Comparison of ENCODE assay signal across 9 mouse cellular contexts in the genomic region with DNA sequence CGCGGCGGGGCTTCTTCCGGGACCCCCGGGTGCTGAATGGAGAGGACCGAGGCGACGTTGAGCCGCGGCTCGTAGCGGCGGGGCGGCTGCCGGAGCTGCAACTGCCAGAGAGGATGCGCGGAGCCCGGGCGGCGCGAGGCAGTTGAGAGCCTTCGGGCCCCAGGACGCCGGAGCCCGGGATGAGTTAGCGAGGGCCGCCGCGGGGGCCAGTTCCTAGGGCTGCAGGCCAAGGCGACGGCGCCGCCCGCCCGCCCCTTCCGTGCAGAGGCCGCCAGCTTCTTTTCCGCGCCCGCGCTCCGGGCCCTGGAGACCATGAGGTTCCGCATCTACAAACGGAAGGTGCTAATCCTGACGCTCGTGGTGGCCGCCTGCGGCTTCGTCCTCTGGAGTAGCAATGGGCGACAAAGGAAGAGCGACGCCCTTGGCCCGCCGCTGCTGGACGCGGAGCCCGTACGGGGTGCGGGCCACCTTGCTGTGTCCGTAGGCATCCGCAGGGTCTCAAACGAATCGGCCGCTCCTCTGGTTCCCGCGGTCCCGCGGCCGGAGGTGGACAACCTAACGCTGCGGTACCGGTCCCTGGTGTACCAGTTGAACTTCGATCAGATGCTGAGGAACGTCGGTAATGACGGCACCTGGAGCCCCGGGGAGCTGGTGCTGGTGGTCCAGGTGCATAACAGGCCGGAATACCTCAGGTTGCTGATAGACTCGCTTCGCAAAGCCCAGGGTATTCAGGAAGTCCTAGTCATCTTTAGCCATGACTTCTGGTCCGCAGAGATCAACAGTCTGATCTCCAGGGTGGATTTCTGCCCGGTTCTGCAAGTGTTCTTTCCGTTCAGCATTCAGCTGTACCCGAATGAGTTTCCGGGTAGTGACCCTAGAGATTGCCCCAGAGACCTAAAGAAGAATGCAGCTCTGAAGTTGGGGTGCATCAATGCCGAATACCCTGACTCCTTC. TPM values are rescaled to one million over a fixed set of nuclear protein-coding genes. Genes with fewer than 3 reads are reported as not detected.
DNase-seq lines count a peak whose midpoint lies in the region; ATAC-seq lines count a peak whose summit lies in the region.
"Had no signal": no experiment of that assay in that cellular context is flagged by ENCODE, and none has a peak within 500 bp of the region (broad histone marks: within the 10 kb centered on the region; RNA-seq: fewer than 3 reads in every experiment).

No protein-coding gene starts in this region.

- peak overlapping the region; percentile 92 for H3K9ac ChIP-seq in hindbrain, embryonic 15.5 days
- H3K9ac ChIP-seq in limb, embryonic 13.5 days = peak overlapping the region; percentile 94

- H3K9me3 ChIP-seq in hindbrain, embryonic 15.5 days = no peaks in the 10 kb centered on the region
- H3K9me3 ChIP-seq in limb, embryonic 13.5 days = no peaks in the 10 kb centered on the region
- no peaks in the 10 kb centered on the region for H3K9me3 ChIP-seq in midbrain, embryonic 10.5 days (replicated peaks)

- 1% methylated on average over 81 of the region's 86 CpGs for WGBS in hindbrain, embryonic 15.5 days
- 2% methylated on average over 85 of the region's 86 CpGs for WGBS in limb, embryonic 13.5 days
- 3% methylated on average over 86 of the region's 86 CpGs for WGBS in midbrain, embryonic 10.5 days

- ATAC-seq in hindbrain, embryonic 15.5 days (ENCODE audit: low FRiP score, low read depth) = peak; percentile 59
- peak; percentile 49 for ATAC-seq in limb, embryonic 13.5 days (ENCODE audit: low FRiP score, low read depth)

- peaks cover 18% of the 10 kb centered on the region for H3K36me3 ChIP-seq in hindbrain, embryonic 15.5 days
- peaks cover 39% of the 10 kb centered on the region for H3K36me3 ChIP-seq in limb, embryonic 13.5 days
- H3K36me3 ChIP-seq in midbrain, embryonic 10.5 days = peaks cover 45% of the 10 kb centered on the region

- H3K4me3 ChIP-seq in brown adipose tissue, adult 24 weeks (ENCODE audit: insufficient read depth, low read depth, low read length) = peak overlapping the region; percentile 74
- peak overlapping the region; percentile 75 for H3K4me3 ChIP-seq in hindbrain, embryonic 15.5 days
- peak overlapping the region; percentile 87 for H3K4me3 ChIP-seq in limb, embryonic 13.5 days
- peak overlapping the region; percentile 87 for H3K4me3 ChIP-seq in midbrain, embryonic 10.5 days

- peaks cover 7% of the 10 kb centered on the region; the same call in 1 of the 2 replicates for H3K4me1 ChIP-seq in brown adipose tissue, adult 24 weeks (ENCODE audit: control insufficient read depth, insufficient read depth, insufficient read length, low read length)
- peaks cover 29% of the 10 kb centered on the region for H3K4me1 ChIP-seq in hindbrain, embryonic 15.5 days (replicated peaks)
- H3K4me1 ChIP-seq in limb, embryonic 13.5 days = peaks cover 19% of the 10 kb centered on the region
- peaks cover 33% of the 10 kb centered on the region for H3K4me1 ChIP-seq in midbrain, embryonic 10.5 days

- peak overlapping the region; percentile 80 for H3K4me2 ChIP-seq in hindbrain, embryonic 15.5 days
- peak overlapping the region; percentile 95 for H3K4me2 ChIP-seq in limb, embryonic 13.5 days (replicated peaks)

- H3K27ac ChIP-seq in brown adipose tissue, adult 24 weeks (replicated peaks; ENCODE audit: low read depth, low read length) = peak overlapping the region; percentile 69
- peak overlapping the region; percentile 94 for H3K27ac ChIP-seq in hindbrain, embryonic 15.5 days (replicated peaks)
- peak overlapping the region; percentile 88 for H3K27ac ChIP-seq in limb, embryonic 13.5 days
- peak overlapping the region; percentile 94 for H3K27ac ChIP-seq in midbrain, embryonic 10.5 days (replicated peaks)

- no peaks in the 10 kb centered on the region for H3K27me3 ChIP-seq in hindbrain, embryonic 15.5 days
- H3K27me3 ChIP-seq in limb, embryonic 13.5 days = no peaks in the 10 kb centered on the region
- H3K27me3 ChIP-seq in midbrain, embryonic 10.5 days (ENCODE audit: low read depth, poor library complexity, severe bottlenecking) = no peaks in the 10 kb centered on the region

- DNase-seq in ovary, postnatal 14 days (ENCODE audit: low spot score) = peak; percentile 32
- no peak for DNase-seq in ovary, adult 18-20 months (ENCODE audit: low spot score)
- DNase-seq in gastrocnemius, adult 18-20 months (ENCODE audit: low spot score) = peak; percentile 41
- DNase-seq in midbrain, embryonic 10.5 days (ENCODE audit: low spot score) = peak; percentile 69
- DNase-seq in spleen, postnatal 36 days (ENCODE audit: low spot score in 2 of 2) = peak; percentile 61 to 65

RNA-seq across cellular contexts. Expression of a gene that starts 0.7 kb away (rescaled TPM):
- 15.3 and 16.1 TPM in 2 replicates for polyA plus RNA-seq in brown adipose tissue, adult 24 weeks (2012; ENCODE audit: insufficient read depth, insufficient read length, missing spikeins)
- 1 to 10 TPM; 5.6 to 7.2 TPM for total RNA-seq in gastrocnemius, adult 18-20 months (2021)
- polyA plus RNA-seq in hindbrain, embryonic 15.5 days (2015; fragmentation: Nextera tagmentation; extraction: Ambion mirVana) = 40.4 and 43.5 TPM in 2 replicates
- polyA plus RNA-seq in limb, embryonic 13.5 days (2015; fragmentation: Nextera tagmentation; extraction: Ambion mirVana) = 45.1 and 48.2 TPM in 2 replicates
- polyA plus RNA-seq in midbrain, embryonic 10.5 days (2016; fragmentation: Nextera tagmentation; extraction: Ambion mirVana) = 32.6 and 34.3 TPM in 2 replicates

RNA-seq across cellular contexts. Expression of a gene that starts 0.7 kb away (rescaled TPM):
- polyA plus RNA-seq in brown adipose tissue, adult 24 weeks (2012; ENCODE audit: insufficient read depth, insufficient read length, missing spikeins) = 338 and 450 TPM in 2 replicates
- 100 to 1,000 TPM; 336 to 346 TPM for total RNA-seq in gastrocnemius, adult 18-20 months (2021)
- 332 and 367 TPM in 2 replicates for polyA plus RNA-seq in hindbrain, embryonic 15.5 days (2015; fragmentation: Nextera tagmentation; extraction: Ambion mirVana)
- 515 and 534 TPM in 2 replicates for polyA plus RNA-seq in limb, embryonic 13.5 days (2015; fragmentation: Nextera tagmentation; extraction: Ambion mirVana)
- 467 and 542 TPM in 2 replicates for polyA plus RNA-seq in midbrain, embryonic 10.5 days (2016; fragmentation: Nextera tagmentation; extraction: Ambion mirVana)

RNA-seq across cellular contexts. Expression of a gene that starts 12.3 kb away (rescaled TPM):
- 2.2 TPM in 1 of 2 replicates, not detected in the other for polyA plus RNA-seq in brown adipose tissue, adult 24 weeks (2012; ENCODE audit: insufficient read depth, insufficient read length, missing spikeins)
- 1 to 10 TPM; 1.7 to 3.4 TPM for total RNA-seq in gastrocnemius, adult 18-20 months (2021)
- polyA plus RNA-seq in hindbrain, embryonic 15.5 days (2015; fragmentation: Nextera tagmentation; extraction: Ambion mirVana) = 14.1 and 15.6 TPM in 2 replicates
- polyA plus RNA-seq in limb, embryonic 13.5 days (2015; fragmentation: Nextera tagmentation; extraction: Ambion mirVana) = 38.7 and 40.4 TPM in 2 replicates
- polyA plus RNA-seq in midbrain, embryonic 10.5 days (2016; fragmentation: Nextera tagmentation; extraction: Ambion mirVana) = 49.8 and 57.0 TPM in 2 replicates

RNA-seq across cellular contexts. Expression of a gene that starts 13.6 kb away (rescaled TPM):
- polyA plus RNA-seq in brown adipose tissue, adult 24 weeks (2012; ENCODE audit: insufficient read depth, insufficient read length, missing spikeins) = not detected in 2 replicates
- under 1 TPM; 0.59 to 0.73 TPM for total RNA-seq in gastrocnemius, adult 18-20 months (2021)
- polyA plus RNA-seq in hindbrain, embryonic 15.5 days (2015; fragmentation: Nextera tagmentation; extraction: Ambion mirVana) = 7.3 and 9.2 TPM in 2 replicates
- 10.4 and 11.4 TPM in 2 replicates for polyA plus RNA-seq in limb, embryonic 13.5 days (2015; fragmentation: Nextera tagmentation; extraction: Ambion mirVana)
- polyA plus RNA-seq in midbrain, embryonic 10.5 days (2016; fragmentation: Nextera tagmentation; extraction: Ambion mirVana) = 17.0 TPM in 2 replicates

RNA-seq across cellular contexts. Expression of a gene that starts 16.0 kb away (rescaled TPM):
- not detected in 2 replicates for polyA plus RNA-seq in brown adipose tissue, adult 24 weeks (2012; ENCODE audit: insufficient read depth, insufficient read length, missing spikeins)
- total RNA-seq in gastrocnemius, adult 18-20 months (2021) = not detected
- 5.1 and 6.1 TPM in 2 replicates for polyA plus RNA-seq in hindbrain, embryonic 15.5 days (2015; fragmentation: Nextera tagmentation; extraction: Ambion mirVana)
- polyA plus RNA-seq in limb, embryonic 13.5 days (2015; fragmentation: Nextera tagmentation; extraction: Ambion mirVana) = 21.7 and 22.6 TPM in 2 replicates
- polyA plus RNA-seq in midbrain, embryonic 10.5 days (2016; fragmentation: Nextera tagmentation; extraction: Ambion mirVana) = 33.3 and 35.8 TPM in 2 replicates
- total RNA-seq: layer of hippocampus, postnatal 36 days had no signal
